Mouse (Mus musculus): ENCODE data around the gene Calu. TPM values are rescaled to one million over a fixed set of nuclear protein-coding genes. Genes with fewer than 3 reads are reported as not detected.

Calu gene
- total and polyA plus RNA-seq, 3 experiments, result 79.4 to 419 (median 98.0) TPM

- H3K9ac ChIP-seq (ENCODE audit: control insufficient read depth, low read depth, low read length, poor library complexity, severe bottlenecking), result no peak overlapping the region
- no peak overlapping the region for H3K4me3 ChIP-seq (ENCODE audit: control insufficient read depth in 1 of 2, insufficient read depth in 1 of 2, low read depth in 2 of 2, low read length in 2 of 2)
- H3K79me2 ChIP-seq (ENCODE audit: control insufficient read depth, insufficient read depth, low read length, poor library complexity), result peaks cover 42% of the 10 kb centered on the region
- H3K27ac ChIP-seq (ENCODE audit: control insufficient read depth, low read depth, low read length), result no peak overlapping the region
- peaks cover 7 to 13% of the 10 kb centered on the region in 2 experiments for H3K4me1 ChIP-seq (ENCODE audit: control insufficient read depth in 1 of 2, insufficient read depth in 2 of 2, low read length in 2 of 2)
- peak; percentile 48 for DNase-seq (ENCODE audit: low read depth, low spot score)
- TF ChIP-seq MXI1 (IDR thresholded peaks at IDR 0.05; ENCODE audit: low read depth, low read length), result no peak
- no peak for TF ChIP-seq CHD1 (IDR thresholded peaks at IDR 0.05; ENCODE audit: low read depth, low read length)
- no peak for TF ChIP-seq UBTF (IDR thresholded peaks at IDR 0.05; ENCODE audit: borderline replicate concordance, insufficient read depth, low read depth, low read length)
- no peak for TF ChIP-seq JUND (IDR thresholded peaks at IDR 0.05; ENCODE audit: low read depth, low read length)
- TF ChIP-seq ZKSCAN1 (IDR thresholded peaks at IDR 0.05; ENCODE audit: low read depth, low read length), result no peak
- TF ChIP-seq GABPA (IDR thresholded peaks at IDR 0.05; ENCODE audit: low read depth, low read length), result no peak
- peak; percentile 31; the same call in 1 of the 2 replicates for TF ChIP-seq TAL1 (IDR thresholded peaks at IDR 0.05; ENCODE audit: low read length)
- no peak for TF ChIP-seq CTCF (IDR thresholded peaks at IDR 0.05 in 2 of 3, conservative IDR thresholded peaks at IDR 0.05 in 1 of 3; ENCODE audit: control insufficient read depth in 1 of 3, insufficient read depth in 1 of 3, low read depth in 2 of 3, low read length in 3 of 3, poor library complexity in 1 of 3, severe bottlenecking in 1 of 3)
- peak; percentile 65; the same call in 1 of the 2 replicates for TF ChIP-seq RCOR1 (IDR thresholded peaks at IDR 0.05; ENCODE audit: low read depth, low read length)
- TF ChIP-seq CHD2 (IDR thresholded peaks at IDR 0.05; ENCODE audit: low read length), result no peak
- peak; percentile 71 for TF ChIP-seq TCF12 (IDR thresholded peaks at IDR 0.05; ENCODE audit: low read depth, low read length)
- 0 out of 2 replicates have a peak, but pooled peaks have one; percentile 19 for TF ChIP-seq SIN3A (IDR thresholded peaks at IDR 0.05; ENCODE audit: low read length)
- TF ChIP-seq USF1 (IDR thresholded peaks at IDR 0.05; ENCODE audit: low read depth, low read length), result no peak
- no peak for TF ChIP-seq E2F4 (IDR thresholded peaks at IDR 0.05; ENCODE audit: borderline replicate concordance, low read depth, low read length)
- TF ChIP-seq EP300 (IDR thresholded peaks at IDR 0.05; ENCODE audit: low read depth in 1 of 2, low read length in 2 of 2), result peak; percentile 60 to 69
- peak; percentile 49; the same call in 1 of the 2 replicates for TF ChIP-seq ETS1 (IDR thresholded peaks at IDR 0.05; ENCODE audit: low read depth, low read length)
- no peak for TF ChIP-seq MAX (IDR thresholded peaks at IDR 0.05; ENCODE audit: low read length)
- TF ChIP-seq TBP (IDR thresholded peaks at IDR 0.05; ENCODE audit: low read depth, low read length), result 0 out of 2 replicates have a peak, but pooled peaks have one; percentile 21
- no peak for TF ChIP-seq MYB (IDR thresholded peaks at IDR 0.05; ENCODE audit: low read depth, low read length)
- no peak for TF ChIP-seq MAZ (IDR thresholded peaks at IDR 0.05; ENCODE audit: low read depth, low read length)
- TF ChIP-seq GATA1 (IDR thresholded peaks at IDR 0.05; ENCODE audit: low read depth, low read length), result peak; percentile 37; the same call in 1 of the 2 replicates
- 0 out of 2 replicates have a peak, but pooled peaks have one; percentile 11 for TF ChIP-seq BHLHE40 (IDR thresholded peaks at IDR 0.05; ENCODE audit: borderline replicate concordance, low read depth, low read length)
- H3K36me3 ChIP-seq (ENCODE audit: control insufficient read depth in 1 of 2, insufficient read depth in 2 of 2, low read length in 2 of 2), result peaks cover 11 to 22% of the 10 kb centered on the region in 2 experiments
- no peaks in the 10 kb centered on the region for H3K9me3 ChIP-seq (replicated peaks; ENCODE audit: insufficient read depth, low read length)
- no peaks in the 10 kb centered on the region for H3K27me3 ChIP-seq (ENCODE audit: control insufficient read depth in 1 of 2, insufficient read depth in 2 of 2, low read length in 2 of 2)
Measured at GRCm38 (mm10) chr6:29352816-29353215, 4.9 kb downstream of the Calu start.

All from MEL (cell line).